Mouse (Mus musculus) stomach, postnatal 0 days (tissue): ENCODE data around the gene Pigm. TPM values are rescaled to one million over a fixed set of nuclear protein-coding genes. Genes with fewer than 3 reads are reported as not detected.
A peak's percentile ranks its signal among the peaks of the same experiment; 100 is the strongest.

Experiments used
- ATAC-seq: fragments of 200-750 bp; cut with Nextera tagmentation; 2 replicates; pipeline ENCODE4 v1.8.0; 2017; ENCODE audit not compliant: low FRiP score, low TSS enrichment
- DNase-seq: peaks from one replicate; pipeline ENCODE4 v3.0.0-alpha.2; 2016; ENCODE audit warnings: low spot score
- H3K27ac ChIP-seq: fragments of 300-500 bp; sonication (generic); replicated peaks from 2 replicates; pipeline ENCODE4 v1.5.1; 2014; ENCODE audit warnings: mild to moderate bottlenecking, control low read depth
- H3K27me3 ChIP-seq: fragments of 300-500 bp; sonication (generic); 2 replicates; pipeline ENCODE4 v1.6.1; 2014; ENCODE audit warnings: low read length; ENCODE audit not compliant: control insufficient read depth, insufficient read depth
- H3K36me3 ChIP-seq: fragments of 300-500 bp; sonication (generic); 2 replicates; pipeline ENCODE4 v1.6.1; 2014; ENCODE audit warnings: low read length, mixed read lengths; ENCODE audit not compliant: control insufficient read depth, insufficient read depth
- H3K4me1 ChIP-seq: fragments of 300-500 bp; sonication (generic); replicated peaks from 2 replicates; pipeline ENCODE4 v1.6.1; 2014; ENCODE audit warnings: antibody characterized with exemption; ENCODE audit not compliant: control insufficient read depth, insufficient read depth
- H3K4me2 ChIP-seq: fragments of 300-500 bp; sonication (generic); replicated peaks from 2 replicates; pipeline ENCODE4 v1.6.1; 2014; ENCODE audit warnings: low read depth, mild to moderate bottlenecking, control low read depth, moderate library complexity
- H3K4me3 ChIP-seq: fragments of 300-500 bp; sonication (generic); 2 replicates; pipeline ENCODE4 v1.5.1; 2014; ENCODE audit warnings: low read depth, low read length, control low read depth
- H3K9ac ChIP-seq: fragments of 300-500 bp; sonication (generic); 2 replicates; pipeline ENCODE4 v1.6.1; 2014; ENCODE audit warnings: mild to moderate bottlenecking, low read length, control low read depth, mixed read lengths
- H3K9me3 ChIP-seq: fragments of 300-500 bp; sonication (generic); 2 replicates; pipeline ENCODE4 v1.6.1; 2016; ENCODE audit warnings: low read length; ENCODE audit not compliant: control insufficient read depth
- CTCF ChIP-seq: IDR thresholded peaks from 2 replicates; pipeline ENCODE4 v1.5.1; 2016; ENCODE audit warnings: antibody characterized with exemption, low read depth, mild to moderate bottlenecking, moderate library complexity
- EP300 ChIP-seq: optimal IDR thresholded peaks from 2 replicates; pipeline ENCODE3; 2016; ENCODE audit warnings: antibody characterized with exemption
- WGBS: fragments of 180-500 bp; shearing (Covaris S2); extraction: QIAGEN DNeasy Blood & Tissue Kit; methylation state at CpG from one replicate; pipeline ENCODE4 v1.1.7; 2014; 5-methylcytosine and 5-hydroxymethylcytosine counted together
- polyA plus RNA-seq: library from polyadenylated mRNA; unstranded; fragments of >200 nt; fragmentation: Nextera tagmentation; extraction: Ambion mirVana; gene quantifications from 2 replicates; pipeline ENCODE4 v1.2.1, GENCODE M21; 2015

Pigm gene
- polyA plus RNA-seq, 1 experiment from 2014 or later, result 3.6 TPM

- H3K4me2 ChIP-seq, result no peak overlapping the region
- H3K9ac ChIP-seq, result no peak overlapping the region
- ATAC-seq (peak; percentile 32; the same call in 1 of the 2 replicates), DNase-seq (no peak)
- no peaks in the 10 kb centered on the region for H3K27me3 ChIP-seq
- no peaks in the 10 kb centered on the region for H3K4me1 ChIP-seq
- H3K4me3 ChIP-seq, result no peak overlapping the region
- H3K36me3 ChIP-seq, result no peaks in the 10 kb centered on the region
- no peaks in the 10 kb centered on the region for H3K9me3 ChIP-seq
- H3K27ac ChIP-seq, result no peak overlapping the region
- TF ChIP-seq CTCF, result no peak
- TF ChIP-seq EP300, result no peak
- 29% methylated on average over 1 of the region's 1 CpGs for WGBS
Observed at GRCm38 (mm10) chr1:172423393-172423792, 47.0 kb downstream of the Pigm start.

GRCm38 (mm10) chr1:172426419-172426818 lies 50.1 kb downstream of the Pigm start:
- ATAC-seq, result no peak
- 40% methylated on average over 1 of the region's 1 CpGs for WGBS
- no peaks in the 10 kb centered on the region for H3K9me3 ChIP-seq
- TF ChIP-seq CTCF (no peak), EP300 (no peak)
- DNase-seq, result no peak
- no peaks in the 10 kb centered on the region for H3K36me3 ChIP-seq
- H3K9ac ChIP-seq, result no peak overlapping the region
- H3K27me3 ChIP-seq, result no peaks in the 10 kb centered on the region
- H3K27ac ChIP-seq, result 0 out of 2 replicates have a peak overlapping the region, but pooled peaks have one; percentile 18
- H3K4me2 ChIP-seq, result no peak overlapping the region
- H3K4me1 ChIP-seq, result 0 out of 2 replicates have a peak, but pooled peaks cover 4% of the 10 kb centered on the region
- no peak overlapping the region for H3K4me3 ChIP-seq

GRCm38 (mm10) chr1:172427841-172428240 lies 51.5 kb downstream of the Pigm start:
- TF ChIP-seq CTCF (no peak), EP300 (no peak)
- 0 out of 2 replicates have a peak, but pooled peaks cover 6% of the 10 kb centered on the region for H3K4me1 ChIP-seq
- no peak overlapping the region for H3K4me3 ChIP-seq
- no peaks in the 10 kb centered on the region for H3K36me3 ChIP-seq
- DNase-seq (no peak), ATAC-seq (no peak)
- H3K27me3 ChIP-seq, result no peaks in the 10 kb centered on the region
- no peak overlapping the region for H3K4me2 ChIP-seq
- H3K27ac ChIP-seq, result no peak overlapping the region
- no peak overlapping the region for H3K9ac ChIP-seq
- no peaks in the 10 kb centered on the region for H3K9me3 ChIP-seq
- WGBS, result 91% methylated on average over 3 of the region's 3 CpGs

GRCm38 (mm10) chr1:172428614-172429013 lies 52.3 kb downstream of the Pigm start:
- Histone ChIP-seq H3K36me3 (no peaks in the 10 kb centered on the region), H3K4me2 (no peak overlapping the region), H3K9ac (no peak overlapping the region), H3K4me1 (0 out of 2 replicates have a peak, but pooled peaks cover 6% of the 10 kb centered on the region), H3K27me3 (no peaks in the 10 kb centered on the region), H3K27ac (no peak overlapping the region), H3K4me3 (no peak overlapping the region), H3K9me3 (no peaks in the 10 kb centered on the region)
- DNase-seq (peak; percentile 44), ATAC-seq (no peak)
- WGBS, result 83% methylated on average over 1 of the region's 1 CpGs
- TF ChIP-seq EP300 (no peak), CTCF (no peak)

GRCm38 (mm10) chr1:172430731-172431220 lies 54.4 kb downstream of the Pigm start:
- TF ChIP-seq CTCF (peak; percentile 47), EP300 (no peak)
- WGBS, result 45% methylated on average over 9 of the region's 9 CpGs
- Histone ChIP-seq H3K4me1 (0 out of 2 replicates have a peak, but pooled peaks cover 6% of the 10 kb centered on the region), H3K27ac (peak overlapping the region; percentile 63), H3K27me3 (no peaks in the 10 kb centered on the region), H3K9me3 (no peaks in the 10 kb centered on the region), H3K4me2 (no peak overlapping the region), H3K36me3 (no peaks in the 10 kb centered on the region), H3K9ac (no peak overlapping the region), H3K4me3 (no peak overlapping the region)
- DNase-seq, result no peak
- ATAC-seq, result 0 out of 2 replicates have a peak, but pooled peaks have one; percentile 33

- no peaks in the 10 kb centered on the region for H3K9me3 ChIP-seq
- DNase-seq (peak; percentile 61), ATAC-seq (peak; percentile 81)
- H3K9ac ChIP-seq, result no peak overlapping the region
- TF ChIP-seq EP300 (no peak), CTCF (no peak)
- 8% methylated on average over 4 of the region's 4 CpGs for WGBS
- no peak overlapping the region for H3K4me3 ChIP-seq
- no peak overlapping the region for H3K4me2 ChIP-seq
- no peaks in the 10 kb centered on the region for H3K36me3 ChIP-seq
- peak overlapping the region; percentile 73 for H3K27ac ChIP-seq
- H3K4me1 ChIP-seq, result 0 out of 2 replicates have a peak, but pooled peaks cover 6% of the 10 kb centered on the region
- no peaks in the 10 kb centered on the region for H3K27me3 ChIP-seq
Observed at GRCm38 (mm10) chr1:172431836-172432586, 55.7 kb downstream of the Pigm start.
